Mouse (Mus musculus) heart, postnatal 0 days (tissue): Measurements from ENCODE around the gene Ppp1r7. TPM values are rescaled to one million over a fixed set of nuclear protein-coding genes. Genes with fewer than 3 reads are reported as not detected.

Source experiments
- ATAC-seq: fragments of 200-750 bp; cut with Nextera tagmentation; 2 replicates; pipeline ENCODE4 v1.8.0; 2017; ENCODE audit warnings: low read depth, moderate number of reproducible peaks, moderate library complexity; ENCODE audit not compliant: insufficient read depth
- DNase-seq: peaks from one replicate; pipeline ENCODE4 v3.0.0-alpha.2; 2016; ENCODE audit warnings: low spot score
- H3K27ac ChIP-seq: fragments of 300-500 bp; sonication (generic); 2 replicates; pipeline ENCODE4 v1.5.1; 2014; ENCODE audit warnings: low read depth, mild to moderate bottlenecking
- H3K27me3 ChIP-seq: fragments of 300-500 bp; sonication (generic); 2 replicates; pipeline ENCODE4 v1.6.1; 2014; ENCODE audit warnings: low read length, mixed read lengths; ENCODE audit not compliant: control insufficient read depth, insufficient read depth
- H3K36me3 ChIP-seq: fragments of 300-500 bp; sonication (generic); replicated peaks from 2 replicates; pipeline ENCODE4 v1.6.1; 2014; ENCODE audit warnings: low read length, mixed read lengths; ENCODE audit not compliant: control insufficient read depth, insufficient read depth
- H3K4me1 ChIP-seq: fragments of 300-500 bp; sonication (generic); 2 replicates; pipeline ENCODE4 v1.6.1; 2014; ENCODE audit warnings: antibody characterized with exemption; ENCODE audit not compliant: control insufficient read depth, insufficient read depth
- H3K4me2 ChIP-seq: fragments of 300-500 bp; sonication (generic); 2 replicates; pipeline ENCODE4 v1.6.1; 2014; ENCODE audit warnings: low read depth, mild to moderate bottlenecking, low read length, moderate library complexity
- H3K4me3 ChIP-seq: fragments of 300-500 bp; sonication (generic); 2 replicates; pipeline ENCODE4 v1.5.1; 2014; ENCODE audit warnings: low read depth, low read length
- H3K9ac ChIP-seq: fragments of 300-500 bp; sonication (generic); replicated peaks from 2 replicates; pipeline ENCODE4 v1.6.1; 2014; ENCODE audit warnings: low read depth, low read length, mixed read lengths
- H3K9me3 ChIP-seq: fragments of 300-500 bp; sonication (generic); replicated peaks from 2 replicates; pipeline ENCODE4 v1.6.1; 2016; ENCODE audit warnings: low read length; ENCODE audit not compliant: control insufficient read depth
- CTCF ChIP-seq: IDR thresholded peaks from 2 replicates; pipeline ENCODE4 v1.5.1; 2016; ENCODE audit warnings: antibody characterized with exemption, control low read depth, low read depth
- EP300 ChIP-seq: IDR thresholded peaks from 2 replicates; pipeline ENCODE4 v1.6.1; 2016; ENCODE audit warnings: antibody characterized with exemption, low read depth
- WGBS: fragments of 180-500 bp; shearing (Covaris S2); extraction: QIAGEN DNeasy Blood & Tissue Kit; methylation state at CpG from one replicate; pipeline ENCODE4 v1.1.7; 2014; 5-methylcytosine and 5-hydroxymethylcytosine counted together
- polyA plus RNA-seq: library from polyadenylated mRNA; unstranded; fragments of >200 nt; fragmentation: Nextera tagmentation; extraction: Ambion mirVana; gene quantifications from 2 replicates; pipeline ENCODE4 v1.2.1, GENCODE M21; 2015
- total RNA-seq: library from RNA; depleted of rRNA; stranded (reverse); fragments of >200 nt; gene quantifications from 2 replicates; pipeline ENCODE4 v1.2.3, GENCODE M21; 2014; ENCODE audit warnings: low replicate concordance

Ppp1r7 gene
- total and polyA plus RNA-seq, 2 experiments from 2014 or later, result 2.8 to 43.0 TPM

DNA sequence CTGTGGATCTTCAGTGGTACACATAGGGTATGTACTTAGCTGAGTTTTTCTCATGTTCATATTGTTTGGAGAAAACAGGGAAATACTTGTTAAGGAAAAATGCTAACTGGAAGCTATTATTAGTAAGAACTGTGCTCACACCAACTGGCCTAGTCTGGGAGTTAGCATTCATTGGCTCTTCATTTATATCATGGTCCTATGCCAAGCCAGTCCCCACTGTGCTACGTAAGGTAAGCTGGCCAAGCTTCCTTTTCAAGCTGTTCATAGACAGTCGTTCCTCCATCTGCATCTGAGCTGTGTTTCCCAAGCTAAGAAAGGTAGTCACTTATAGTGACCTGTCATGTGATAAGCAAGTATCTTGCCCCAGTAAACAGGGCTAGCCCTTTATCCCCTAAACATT is 10.1 kb downstream of the Ppp1r7 start:
- H3K9ac ChIP-seq, result no peak overlapping the region
- DNase-seq (no peak), ATAC-seq (no peak)
- H3K9me3 ChIP-seq, result no peaks in the 10 kb centered on the region
- no peak overlapping the region for H3K4me2 ChIP-seq
- H3K36me3 ChIP-seq, result peaks cover 71% of the 10 kb centered on the region
- TF ChIP-seq EP300, result no peak
- 72% methylated on average over 2 of the region's 2 CpGs for WGBS
- no peak overlapping the region for H3K27ac ChIP-seq
- no peak overlapping the region for H3K4me3 ChIP-seq
- no peaks in the 10 kb centered on the region for H3K27me3 ChIP-seq
- no peaks in the 10 kb centered on the region for H3K4me1 ChIP-seq

- TF ChIP-seq CTCF, result no peak
- no peak for TF ChIP-seq EP300
- 75% methylated on average over 4 of the region's 4 CpGs for WGBS
- Histone ChIP-seq H3K4me2 (no peak overlapping the region), H3K9me3 (no peaks in the 10 kb centered on the region), H3K27ac (no peak overlapping the region), H3K9ac (no peak overlapping the region), H3K4me3 (no peak overlapping the region), H3K36me3 (peaks cover 79% of the 10 kb centered on the region), H3K4me1 (no peaks in the 10 kb centered on the region), H3K27me3 (no peaks in the 10 kb centered on the region)
- ATAC-seq, result no peak
- no peak for DNase-seq
Observed at GRCm38 (mm10) chr1:93362661-93363060, 20.0 kb downstream of the Ppp1r7 start.

DNA sequence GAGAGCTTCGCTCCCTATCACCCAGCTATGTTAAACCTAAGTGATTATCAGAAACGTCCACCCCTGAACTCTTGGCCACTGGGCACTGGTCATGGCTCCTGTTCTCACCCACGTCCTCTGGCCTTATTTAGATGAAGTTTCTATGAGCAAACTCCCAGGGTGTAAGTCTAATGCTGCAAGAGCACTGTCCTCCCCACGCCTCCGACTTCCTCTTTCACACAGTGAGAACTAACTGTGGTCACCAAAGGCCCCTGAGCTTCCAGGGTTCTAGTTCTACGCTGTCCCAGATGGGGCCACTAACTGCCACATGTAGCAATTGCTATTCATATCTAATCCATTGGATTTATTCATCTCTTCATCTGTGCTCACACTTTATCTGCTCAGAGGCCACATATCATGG is 23.0 kb downstream of the Ppp1r7 start:
- TF ChIP-seq EP300 (no peak), CTCF (no peak)
- peaks cover 56% of the 10 kb centered on the region for H3K36me3 ChIP-seq
- WGBS, result 90% methylated on average over 6 of the region's 6 CpGs

DNA sequence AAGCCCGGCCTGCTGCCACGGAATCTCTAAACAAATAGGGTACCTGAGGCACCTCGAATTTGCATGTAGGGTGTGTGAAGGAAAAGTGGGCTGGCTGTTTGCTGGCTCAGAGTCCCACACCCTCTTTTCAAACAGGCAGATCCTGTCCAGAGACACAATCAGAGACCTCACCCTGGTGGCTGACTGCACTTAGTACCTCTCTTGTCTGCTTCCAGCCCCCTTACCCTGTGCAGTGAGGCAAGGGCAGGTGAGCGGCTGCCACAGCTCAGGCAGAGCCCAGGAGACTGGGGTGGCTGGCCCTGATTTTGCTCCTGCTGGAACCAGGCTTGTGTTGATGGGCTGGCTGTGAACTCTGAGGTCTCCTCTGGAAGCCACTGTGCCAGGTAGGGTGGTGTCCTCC is 31.0 kb downstream of the Ppp1r7 start, which contains the start of gene Ano7:
TSS of gene Ano7 (plus strand) at position 266 of the 400 bp plus-strand sequence.
- H3K9me3 ChIP-seq, result no peaks in the 10 kb centered on the region
- no peaks in the 10 kb centered on the region for H3K4me1 ChIP-seq
- H3K4me2 ChIP-seq, result no peak within 1 kb of the TSS
- ATAC-seq (no peak), DNase-seq (no peak)
- TF ChIP-seq EP300 (no peak), CTCF (no peak)
- H3K4me3 ChIP-seq, result no peak within 1 kb of the TSS
- H3K27me3 ChIP-seq, result 0 out of 2 replicates have a peak, but pooled peaks cover 2% of the 10 kb centered on the region
- WGBS, result 65% methylated on average over 4 of the region's 4 CpGs
- H3K27ac ChIP-seq, result no peak within 1 kb of the TSS
- H3K36me3 ChIP-seq, result no peaks in the 10 kb centered on the region
- H3K9ac ChIP-seq, result no peak within 1 kb of the TSS

More for the DNA sequence above, 23.0 kb downstream of the Ppp1r7 start:
- no peaks in the 10 kb centered on the region for H3K4me1 ChIP-seq
- no peak overlapping the region for H3K4me3 ChIP-seq
- no peak for DNase-seq
- no peaks in the 10 kb centered on the region for H3K9me3 ChIP-seq
- ATAC-seq, result no peak
- H3K27ac ChIP-seq, result no peak overlapping the region
- H3K27me3 ChIP-seq, result no peaks in the 10 kb centered on the region
- no peak overlapping the region for H3K4me2 ChIP-seq
- no peak overlapping the region for H3K9ac ChIP-seq

DNA sequence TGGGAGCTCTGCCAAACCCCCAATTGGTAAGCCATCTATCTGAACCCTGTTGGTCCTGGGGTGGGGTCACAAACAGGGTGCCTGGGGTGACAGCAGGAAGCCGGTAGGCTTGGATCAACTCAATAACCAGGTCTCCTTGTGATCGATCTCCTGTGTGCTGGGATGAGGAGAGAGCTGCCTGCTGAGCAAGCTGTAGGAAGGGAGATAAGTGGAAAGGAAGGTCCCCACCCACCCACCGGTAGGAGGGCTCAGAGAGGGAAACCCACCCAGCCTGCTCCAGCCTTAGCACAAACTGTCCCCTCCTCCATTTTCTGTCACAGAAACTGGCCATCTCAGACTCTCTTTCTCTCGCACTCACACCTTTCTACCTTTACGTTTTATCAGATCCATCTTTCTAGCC is 34.7 kb downstream of the Ppp1r7 start:
- TF ChIP-seq CTCF, result no peak
- TF ChIP-seq EP300, result no peak
- 43% methylated on average over 5 of the region's 5 CpGs for WGBS
- no peaks in the 10 kb centered on the region for H3K9me3 ChIP-seq
- no peaks in the 10 kb centered on the region for H3K4me1 ChIP-seq
- no peaks in the 10 kb centered on the region for H3K36me3 ChIP-seq
- H3K9ac ChIP-seq, result no peak overlapping the region
- H3K4me3 ChIP-seq, result no peak overlapping the region
- H3K4me2 ChIP-seq, result no peak overlapping the region
- H3K27me3 ChIP-seq, result 0 out of 2 replicates have a peak, but pooled peaks cover 2% of the 10 kb centered on the region
- ATAC-seq (no peak), DNase-seq (no peak)
- H3K27ac ChIP-seq, result no peak overlapping the region

GRCm38 (mm10) chr1:93379117-93379516 is 36.5 kb downstream of the Ppp1r7 start:
- TF ChIP-seq EP300 (no peak), CTCF (no peak)
- no peak overlapping the region for H3K4me3 ChIP-seq
- no peaks in the 10 kb centered on the region for H3K4me1 ChIP-seq
- 0 out of 2 replicates have a peak, but pooled peaks cover 2% of the 10 kb centered on the region for H3K27me3 ChIP-seq
- H3K27ac ChIP-seq, result no peak overlapping the region
- no peaks in the 10 kb centered on the region for H3K9me3 ChIP-seq
- ATAC-seq, result no peak
- no peak overlapping the region for H3K4me2 ChIP-seq
- no peak overlapping the region for H3K9ac ChIP-seq
- no peak for DNase-seq
- WGBS, result 74% methylated on average over 5 of the region's 5 CpGs
- H3K36me3 ChIP-seq, result no peaks in the 10 kb centered on the region
